Mouse (Mus musculus) gastrocnemius, adult 18-20 months (tissue): Measurements from ENCODE around the gene Arhgef26. TPM values are rescaled to one million over a fixed set of nuclear protein-coding genes. Genes with fewer than 3 reads are reported as not detected.

Experiments used
- DNase-seq: peaks from one replicate; pipeline ENCODE4 v3.0.0; 2021; ENCODE audit warnings: low spot score
- total RNA-seq, 2 experiments: library from RNA; stranded (reverse); gene quantifications; 2 replicates each; pipeline ENCODE4 v1.2.3; 2021

Arhgef26 gene
- total RNA-seq, 2 experiments from 2014 or later, result 0.53 to 0.62 TPM

DNA sequence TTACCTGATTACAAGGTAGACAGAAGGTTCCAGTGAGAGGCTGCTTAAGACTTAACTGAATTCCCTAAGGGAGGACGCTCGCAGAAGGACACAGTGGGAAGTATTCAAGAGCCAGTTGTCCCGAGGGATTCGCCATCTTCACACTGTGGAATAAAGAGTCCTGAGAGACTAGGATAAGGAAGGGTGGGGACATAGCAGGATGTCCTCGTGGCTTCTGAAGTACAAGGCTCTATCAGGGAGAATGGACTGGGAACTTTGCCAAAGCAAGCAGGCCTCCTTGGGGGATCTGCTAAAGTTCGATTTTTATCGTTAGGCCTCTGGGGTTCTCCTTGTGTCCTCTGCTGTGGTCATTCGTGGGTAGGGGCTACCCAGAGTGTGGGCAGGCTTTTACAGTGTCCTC, 109.0 kb downstream of the Arhgef26 start:
- no peak for DNase-seq

DNA sequence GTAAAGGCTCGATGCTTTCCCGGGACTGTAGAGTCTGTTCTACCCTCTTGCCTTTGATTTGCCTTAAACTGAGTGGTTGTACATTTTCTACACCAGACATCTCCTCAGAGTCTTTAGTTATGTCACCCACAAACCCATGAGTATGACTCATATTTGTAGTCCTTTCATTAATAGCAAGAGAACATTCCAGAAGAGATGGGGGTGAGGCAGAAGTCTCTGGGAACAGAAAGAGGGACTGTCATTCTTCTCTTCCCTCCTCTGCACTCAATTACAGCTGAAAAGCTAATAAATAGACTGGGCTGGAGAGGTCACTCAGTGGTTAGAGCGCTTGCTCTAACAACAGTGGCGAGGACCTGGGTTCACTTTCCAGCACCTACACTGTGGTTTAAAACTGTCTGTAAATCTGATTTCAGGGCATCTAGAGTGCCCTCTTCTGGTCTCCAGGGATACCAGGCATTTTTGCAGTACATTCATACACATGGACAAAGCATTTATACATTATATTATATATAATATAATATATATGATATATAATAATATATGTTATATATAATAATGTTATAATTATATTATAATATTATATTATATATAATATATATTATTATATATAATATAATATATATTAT, 111.8 kb downstream of the Arhgef26 start:
- DNase-seq, result no peak

DNA sequence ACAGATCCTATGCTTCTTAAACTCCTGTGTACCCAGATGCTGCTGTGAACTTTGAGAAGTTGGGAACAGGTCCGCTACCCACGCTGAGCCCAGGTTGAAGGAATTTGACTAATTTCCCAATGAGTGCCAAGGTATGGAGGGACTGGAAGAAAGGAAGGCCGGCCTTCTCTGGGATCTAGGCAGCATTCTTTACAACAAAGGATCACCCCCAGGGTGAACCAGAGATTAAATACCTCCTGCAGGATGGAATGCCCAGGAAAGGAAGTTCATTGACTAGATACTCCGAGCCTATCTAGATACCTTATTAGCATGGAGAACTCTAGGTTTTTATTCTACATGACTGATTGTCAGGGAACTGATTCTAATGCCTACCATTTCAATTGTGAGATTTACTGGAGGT, 114.8 kb downstream of the Arhgef26 start:
- DNase-seq, result no peak

DNA sequence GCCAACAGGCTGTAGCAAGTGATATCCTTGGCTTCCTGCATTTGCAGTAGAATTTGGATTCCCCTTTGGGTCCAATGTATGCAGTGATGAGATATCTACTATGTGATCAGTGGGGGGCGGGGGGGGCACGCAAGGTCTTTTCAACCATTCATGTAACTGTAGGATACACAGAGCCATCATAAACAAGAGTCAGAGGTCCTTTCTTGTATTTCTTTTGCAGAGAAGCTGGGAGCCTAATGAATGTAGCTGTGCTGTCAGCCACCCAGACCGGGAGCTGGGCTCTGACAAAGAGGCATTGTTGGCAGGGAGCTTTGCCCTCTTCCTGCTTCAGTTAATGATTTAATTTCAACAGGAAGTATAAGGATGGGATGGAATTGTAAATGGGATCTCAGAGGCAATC, 116.0 kb downstream of the Arhgef26 start:
- no peak for DNase-seq

DNA sequence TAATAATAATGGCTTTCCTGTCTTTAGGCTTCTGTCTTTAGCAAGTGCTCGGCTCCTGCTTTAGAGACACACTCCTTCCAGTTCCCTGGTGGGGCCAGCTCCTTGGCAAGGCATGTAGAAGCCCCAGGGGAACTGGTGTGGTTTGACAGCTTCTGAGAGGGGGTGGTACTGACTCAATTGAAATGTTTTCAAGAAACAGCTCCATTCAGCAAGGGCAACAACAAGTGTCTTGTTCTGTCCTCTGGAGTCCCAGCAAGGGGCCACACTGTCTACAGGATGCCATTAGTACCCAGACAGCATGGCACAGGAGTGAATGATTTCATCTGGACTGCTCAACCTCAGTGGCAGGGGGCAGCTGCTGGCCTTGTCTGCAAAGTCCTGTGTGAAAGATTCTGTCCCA, 117.7 kb downstream of the Arhgef26 start:
- DNase-seq, result no peak

DNA sequence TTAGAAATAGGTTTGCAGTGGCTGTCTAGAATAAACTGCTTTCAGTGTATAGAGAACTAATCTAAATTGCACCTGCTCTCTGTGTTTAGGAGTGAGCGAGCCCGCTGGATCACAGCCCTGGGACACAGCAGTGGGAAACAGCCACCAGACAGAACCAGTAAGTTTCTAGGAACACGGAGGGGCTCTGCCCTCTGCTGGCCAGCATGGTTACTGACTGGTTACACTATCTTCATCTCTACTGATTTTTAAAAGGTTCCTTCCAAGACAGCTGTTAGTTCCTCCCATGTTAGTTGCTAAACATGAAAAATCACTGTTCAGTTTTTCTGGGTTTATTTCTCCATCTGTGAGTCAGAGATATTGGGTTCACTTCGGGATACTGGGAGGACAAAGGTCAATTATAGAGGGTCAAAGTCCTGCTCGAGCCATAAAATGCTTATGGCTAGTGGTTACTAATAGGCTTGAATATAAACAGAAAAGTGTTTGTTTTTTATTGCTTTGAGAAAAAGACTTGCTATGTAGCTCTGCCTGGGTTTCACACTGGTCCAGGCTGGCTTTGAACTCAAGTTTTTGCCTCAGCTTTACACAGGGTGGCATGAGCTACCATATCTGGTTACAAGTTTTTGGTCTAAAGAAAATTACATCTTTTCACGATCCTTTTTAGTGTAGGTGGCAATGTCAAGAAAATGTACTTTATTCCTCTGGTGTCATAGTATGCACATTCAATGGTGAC, 120.3 kb downstream of the Arhgef26 start:
- DNase-seq, result peak; percentile 42

DNA sequence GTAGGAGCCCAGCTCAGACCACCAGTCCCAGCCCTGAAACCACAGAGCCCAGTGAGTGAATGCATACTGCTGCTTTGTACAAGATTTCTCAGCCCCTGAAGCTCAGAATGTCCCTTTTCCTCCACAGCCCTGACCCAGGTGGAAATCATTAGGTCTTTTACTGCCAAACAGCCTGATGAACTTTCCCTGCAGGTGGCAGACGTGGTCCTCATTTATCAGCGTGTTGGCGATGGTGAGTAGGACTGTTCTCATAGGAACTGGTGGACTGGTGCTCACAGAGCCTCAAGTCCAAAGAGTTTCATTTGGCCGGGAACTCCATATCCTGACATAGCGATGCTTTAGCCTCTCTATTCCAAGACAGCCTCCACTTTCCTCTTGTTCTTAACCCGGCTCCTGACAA, 121.3 kb downstream of the Arhgef26 start:
- DNase-seq, result no peak

DNA sequence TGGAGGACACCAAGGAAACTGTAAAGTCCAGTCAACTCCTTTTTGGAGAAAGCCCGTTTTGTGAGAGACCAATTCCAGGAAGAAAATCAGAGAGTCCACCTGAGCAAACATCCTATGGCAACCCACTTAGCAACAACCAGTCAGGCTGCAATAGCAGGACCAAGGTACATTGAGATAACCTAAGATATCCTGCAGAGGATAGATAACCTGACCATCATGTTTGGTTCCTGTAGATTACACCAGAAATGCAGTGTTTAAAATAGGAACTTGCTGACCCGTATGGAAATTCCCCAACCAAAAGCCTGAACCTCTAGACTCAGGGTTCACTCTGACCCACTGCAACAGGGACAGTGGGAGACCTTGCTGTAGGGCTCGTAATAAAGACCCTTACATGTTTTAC, 126.1 kb downstream of the Arhgef26 start:
- no peak for DNase-seq

DNA sequence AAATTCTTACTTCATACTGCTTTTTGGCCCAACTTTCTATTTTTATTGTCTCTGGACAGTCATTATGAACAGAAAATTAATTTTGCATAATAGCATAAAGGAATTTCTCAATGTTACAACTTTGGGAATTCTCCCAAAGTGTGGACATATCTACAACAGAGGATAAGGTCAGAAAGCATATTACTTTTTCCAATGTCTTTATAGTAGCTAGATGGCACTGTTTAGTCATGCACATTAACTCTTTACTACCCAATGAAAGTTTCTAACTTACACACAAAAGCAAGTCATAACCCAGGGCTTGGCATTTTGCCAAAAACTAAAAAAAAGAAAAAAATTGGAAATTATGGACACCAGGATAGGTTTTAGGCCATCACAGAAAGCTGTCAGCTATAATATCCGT, 132.0 kb downstream of the Arhgef26 start:
- no peak for DNase-seq

DNA sequence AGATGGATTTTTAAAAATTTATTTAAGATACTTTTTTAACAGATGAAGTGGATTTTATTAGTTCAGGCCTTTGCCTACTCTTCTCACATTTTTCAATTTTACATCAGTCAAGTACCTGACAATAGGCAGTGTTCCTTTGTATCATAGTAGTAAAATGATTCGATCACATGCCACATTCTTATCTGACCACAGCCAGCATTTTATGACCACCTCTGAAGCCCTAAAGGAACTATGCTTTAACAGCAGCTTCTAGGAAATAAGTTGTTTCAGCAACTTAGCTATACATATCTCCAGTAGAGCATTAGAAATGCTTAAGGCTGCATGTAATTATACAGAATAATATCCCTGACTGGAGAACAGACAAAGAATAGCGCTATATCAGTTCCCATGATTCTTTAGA, 146.2 kb downstream of the Arhgef26 start:
- no peak for DNase-seq

DNA sequence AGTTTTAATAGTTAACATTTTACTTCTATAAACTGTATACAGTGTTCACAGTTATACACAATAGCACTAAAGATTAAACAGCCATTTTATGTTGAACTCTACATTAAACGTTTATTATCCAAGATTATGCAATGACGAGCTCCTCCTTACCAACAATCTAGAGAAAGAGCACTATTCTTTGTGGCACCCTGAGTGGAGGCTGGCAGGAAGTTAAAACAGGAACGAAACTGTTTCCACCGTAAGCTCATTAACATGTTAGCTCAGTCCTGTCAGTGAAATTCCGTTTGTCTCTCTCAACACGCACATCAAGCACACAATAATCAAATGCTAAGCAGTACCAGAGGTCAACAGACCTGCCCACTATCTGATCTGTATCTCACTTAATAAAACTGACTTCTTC, 154.4 kb downstream of the Arhgef26 start:
- no peak for DNase-seq

DNA sequence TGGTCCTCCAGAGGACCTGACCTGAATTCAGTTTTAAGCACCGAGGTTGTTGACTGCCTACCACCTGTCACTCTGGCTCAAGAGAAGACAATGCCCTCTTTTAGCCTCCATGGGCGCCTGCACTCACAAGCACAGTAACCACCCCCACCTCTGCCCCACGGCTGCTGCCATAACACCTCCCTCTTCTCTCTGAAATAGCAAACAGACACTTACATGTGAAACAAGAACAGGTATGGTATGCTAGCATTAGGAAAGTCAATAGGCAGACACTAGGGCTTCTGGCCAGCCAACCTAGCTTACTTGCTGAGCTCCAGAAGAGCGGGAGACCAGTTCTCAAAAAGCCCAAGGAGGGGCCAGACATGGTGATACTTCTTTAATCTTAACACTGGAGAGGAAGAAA, 161.2 kb downstream of the Arhgef26 start:
- no peak for DNase-seq

DNA sequence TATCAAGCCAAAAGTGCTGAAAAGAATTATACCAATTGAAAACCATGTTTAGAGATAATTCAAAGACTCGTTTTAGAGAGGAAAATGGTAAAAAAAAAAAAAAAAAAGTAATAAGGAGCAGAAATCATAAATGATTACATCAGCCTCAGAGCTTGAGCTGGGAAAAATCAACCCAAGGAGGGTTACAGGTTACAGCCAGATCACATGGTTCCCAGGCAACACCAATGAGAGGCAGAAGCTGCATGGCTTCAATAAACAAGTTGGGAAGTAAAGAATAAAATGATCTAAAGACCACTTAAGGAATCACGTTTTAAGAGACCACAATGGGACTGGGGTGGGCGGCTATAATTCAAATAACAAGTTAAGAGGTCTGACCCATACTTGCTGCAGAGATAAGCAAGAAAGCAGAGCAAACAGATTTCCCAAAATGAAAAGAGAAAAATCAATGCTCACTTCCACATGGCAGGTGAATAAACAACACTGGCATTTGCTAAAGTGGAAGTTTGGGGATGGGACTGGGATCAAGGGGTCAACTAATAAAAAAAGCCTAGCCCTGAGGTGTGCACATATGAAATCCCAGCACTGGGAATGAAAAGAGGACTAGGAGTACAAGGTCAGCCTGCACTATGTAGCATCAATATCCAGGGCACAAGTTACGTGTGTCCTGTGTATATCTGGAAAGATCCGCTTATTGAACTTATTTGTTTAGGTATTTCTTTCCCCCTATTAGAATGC, 167.2 kb downstream of the Arhgef26 start:
- no peak for DNase-seq

DNA sequence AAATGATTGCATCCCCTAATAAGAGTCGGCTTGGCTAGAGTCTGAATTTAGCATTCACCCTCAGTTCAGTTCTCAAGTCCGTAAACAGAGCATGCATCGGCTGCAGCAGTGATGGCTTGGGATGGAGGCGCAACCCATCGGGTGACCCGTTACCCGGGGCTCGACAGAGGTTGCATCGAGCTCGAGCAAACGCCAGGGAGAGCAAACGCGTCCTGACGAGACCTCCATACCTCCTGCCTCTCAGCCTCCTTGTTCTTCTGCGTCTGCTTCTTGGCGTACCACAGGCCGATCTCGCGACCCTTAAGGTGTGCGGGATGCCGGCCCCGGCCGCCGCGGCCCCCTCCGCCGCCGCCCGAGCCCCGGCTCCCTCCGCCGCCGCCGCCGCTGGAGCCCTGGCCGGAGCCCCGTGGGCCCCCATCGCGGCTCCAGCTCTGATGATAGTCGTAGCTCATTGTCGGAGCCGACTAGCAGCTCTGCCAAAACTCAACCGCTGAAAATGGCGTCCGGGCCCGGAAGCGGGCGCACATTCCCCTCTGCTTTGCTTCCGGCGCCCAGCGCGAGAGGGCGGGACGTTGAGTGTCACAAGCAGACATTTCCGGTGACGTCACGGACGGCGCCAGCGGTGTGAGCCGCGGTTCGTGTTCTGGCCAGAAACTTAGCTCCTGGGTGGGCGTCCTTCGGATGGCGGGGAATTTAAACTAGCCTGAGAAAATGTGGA, 168.5 kb downstream of the Arhgef26 start, which contains the start of gene Dhx36:
TSS of gene Dhx36 (minus strand) at position 517 of the 718 bp plus-strand sequence.
- DNase-seq, result peak; percentile 97

DNA sequence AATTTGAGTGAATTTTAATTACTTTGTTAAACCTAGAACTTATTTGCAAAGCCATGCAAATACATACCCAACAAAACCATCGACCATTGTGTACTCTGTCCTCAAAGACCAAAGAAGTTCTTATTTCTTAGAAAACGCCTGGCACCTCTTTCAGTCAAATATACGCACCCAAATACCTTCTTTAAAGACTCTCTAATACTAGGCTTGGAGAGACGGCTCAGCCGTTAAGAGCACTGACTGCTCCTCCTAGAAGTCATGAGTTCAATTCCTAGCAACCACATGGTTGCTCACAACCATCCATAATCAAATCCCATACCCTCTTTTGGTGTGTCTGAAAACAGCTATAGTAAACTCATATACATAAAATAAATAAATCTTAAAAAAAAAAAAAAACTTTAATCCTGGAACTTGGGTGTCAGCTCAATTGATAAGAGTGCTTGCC, 169.1 kb downstream of the Arhgef26 start:
- no peak for DNase-seq

Other genes starting within 250 kb of the Arhgef26 start
- 10 to 100 TPM; 13.9 to 15.3 TPM for gene Dhx36, start 168.7 kb downstream of the Arhgef26 start, total RNA-seq